Mouse (Mus musculus) heart, adult 2 months (tissue): ENCODE results near the gene Arhgef1. TPM values are rescaled to one million over a fixed set of nuclear protein-coding genes. Genes with fewer than 3 reads are reported as not detected.

Experiments
- DNase-seq, 2 experiments: peaks; one replicate each; pipeline ENCODE4 v3.0.0; 2021
- H3K27ac ChIP-seq: fragments of 200-600 bp; 2 replicates; pipeline ENCODE4 v1.8.1; 2022
- H3K27me3 ChIP-seq: fragments of 200-500 bp; 2 replicates; pipeline ENCODE4 v1.6.1; 2012; ENCODE audit warnings: mild to moderate bottlenecking, low read length, inconsistent platforms, mixed read lengths; ENCODE audit not compliant: control insufficient read depth, insufficient read depth
- H3K36me3 ChIP-seq: fragments of 200-500 bp; 2 replicates; pipeline ENCODE4 v1.6.1; 2012; ENCODE audit warnings: low read length, inconsistent platforms; ENCODE audit not compliant: control insufficient read depth, insufficient read depth
- H3K4me1 ChIP-seq: fragments of 200-500 bp; 2 replicates; pipeline ENCODE4 v1.6.1; 2011; ENCODE audit warnings: low read length; ENCODE audit not compliant: control insufficient read depth, insufficient read depth
- H3K4me3 ChIP-seq: fragments of 200-600 bp; 2 replicates; pipeline ENCODE4 v1.8.1; 2022
- H3K79me2 ChIP-seq: fragments of 200-500 bp; replicated peaks from 2 replicates; pipeline ENCODE4 v1.6.1; 2012; ENCODE audit warnings: mild to moderate bottlenecking, inconsistent platforms, low read length, moderate library complexity, mixed read lengths; ENCODE audit not compliant: control insufficient read depth, insufficient read depth
- H3K9ac ChIP-seq: fragments of 200-500 bp; 2 replicates; pipeline ENCODE4 v1.6.1; 2012; ENCODE audit warnings: low read depth, mild to moderate bottlenecking, control low read depth, inconsistent platforms, low read length, mixed read lengths
- CTCF ChIP-seq: fragments of 200-600 bp; IDR thresholded peaks from 2 replicates; pipeline ENCODE4 v1.8.1; 2022; ENCODE audit warnings: antibody characterized with exemption, mild to moderate bottlenecking, moderate library complexity
- EP300 ChIP-seq: fragments of 200-500 bp; IDR thresholded peaks from 2 replicates; pipeline ENCODE4 v1.6.1; 2011; ENCODE audit warnings: low read depth, low read length, control low read depth; ENCODE audit not compliant: insufficient read depth
- POLR2A ChIP-seq: fragments of 200-500 bp; IDR thresholded peaks from 2 replicates; pipeline ENCODE4 v1.6.1; 2011; ENCODE audit warnings: mild to moderate bottlenecking, low read depth, low read length, control low read depth; ENCODE audit not compliant: insufficient read depth
- WGBS: fragments of 180-500 bp; shearing (Covaris S2); methylation state at CpG from one replicate; pipeline ENCODE4 v1.1.7; 2018; 5-methylcytosine and 5-hydroxymethylcytosine counted together
- intact Hi-C: fragments of 180-260 bp; cut with DNase I; formaldehyde crosslinking; loops from one replicate; pipeline ENCODE4 v1.15.1; 2025
- microRNA-seq, 2 experiments: library from miRNA; unstranded; fragments of <30 nt; microRNA quantifications; one replicate each; pipeline ENCODE4 v1.2.0; 2021
- polyA plus RNA-seq: library from polyadenylated mRNA; depleted of rRNA; stranded (reverse); fragments of >200 nt; gene quantifications from 2 replicates; pipeline ENCODE4 v1.2.3, GENCODE M21; 2012; rRNA removed
- total RNA-seq, 2 experiments: library from RNA; stranded (reverse); gene quantifications; 2 replicates each; pipeline ENCODE4 v1.2.3; 2021

Arhgef1 gene
- total and polyA plus RNA-seq, 3 experiments = 43.0 to 105 (median 43.2) TPM

- peak overlapping the region; percentile 93 for H3K27ac ChIP-seq
- DNase-seq = peak; percentile 40 to 60
- intact Hi-C loops = loop anchor here (5.0 to 10.0 kb wide), 3 partner anchors 154 to 437 kb away; partner anchors contain the start of genes Gsk3a and Irgq
- no peaks in the 10 kb centered on the region for H3K79me2 ChIP-seq
- H3K36me3 ChIP-seq = peaks cover 3% of the 10 kb centered on the region
- WGBS = 11% methylated on average over 19 of the region's 19 CpGs
- H3K9ac ChIP-seq = 0 out of 2 replicates have a peak overlapping the region, but pooled peaks have one; percentile 7
- no peaks in the 10 kb centered on the region for H3K27me3 ChIP-seq
- TF ChIP-seq EP300 (no peak), CTCF (peak; percentile 67)
- peak overlapping the region; percentile 79 for H3K4me3 ChIP-seq
- peaks cover 1% of the 10 kb centered on the region; the same call in 1 of the 2 replicates for H3K4me1 ChIP-seq
These were observed 68.7 kb downstream of the Arhgef1 start for GRCm38 (mm10) chr7:24971261-24971971.

GRCm38 (mm10) chr7:24971972-24972893 is 69.5 kb downstream of the Arhgef1 start, which contains the start of gene Rabac1:
Gene Rabac1, minus strand, starts transcription at chr7:24972754.
- DNase-seq = peak; percentile 91 to 95
- Histone ChIP-seq H3K9ac (peak within 1 kb of the TSS; percentile 88), H3K27me3 (no peaks in the 10 kb centered on the region), H3K4me3 (peak within 1 kb of the TSS; percentile 79), H3K36me3 (peaks cover 3% of the 10 kb centered on the region), H3K27ac (peak within 1 kb of the TSS; percentile 93), H3K4me1 (peaks cover 1% of the 10 kb centered on the region; the same call in 1 of the 2 replicates), H3K79me2 (no peaks in the 10 kb centered on the region)
- TF ChIP-seq CTCF = peak; percentile 59
- peak; percentile 94 for TF ChIP-seq POLR2A
- 0 out of 2 replicates have a peak, but pooled peaks have one; percentile 23 for TF ChIP-seq EP300
- WGBS = under 1% methylated on average over 45 of the region's 45 CpGs
- intact Hi-C loops = loop anchor here (5.0 to 10.0 kb wide), 3 partner anchors 155 to 437 kb away; partner anchors contain the start of genes Gsk3a and Irgq

GRCm38 (mm10) chr7:24973208-24973607 is 70.5 kb downstream of the Arhgef1 start:
- WGBS = 77% methylated on average over 4 of the region's 4 CpGs
- Histone ChIP-seq H3K79me2 (no peaks in the 10 kb centered on the region), H3K9ac (no peak overlapping the region), H3K4me3 (no peak overlapping the region), H3K4me1 (peaks cover 1% of the 10 kb centered on the region; the same call in 1 of the 2 replicates), H3K27ac (no peak overlapping the region), H3K36me3 (peaks cover 3% of the 10 kb centered on the region), H3K27me3 (no peaks in the 10 kb centered on the region)
- intact Hi-C loops = loop anchor here (5.0 to 10.0 kb wide), 3 partner anchors 156 to 438 kb away; partner anchors contain the start of genes Gsk3a and Irgq
- no peak for TF ChIP-seq EP300
- no peak for TF ChIP-seq POLR2A
- no peak for DNase-seq

- Histone ChIP-seq H3K9ac (no peak overlapping the region), H3K27ac (no peak overlapping the region), H3K27me3 (no peaks in the 10 kb centered on the region), H3K36me3 (peaks cover 3% of the 10 kb centered on the region), H3K4me1 (peaks cover 1% of the 10 kb centered on the region; the same call in 1 of the 2 replicates), H3K79me2 (no peaks in the 10 kb centered on the region), H3K4me3 (no peak overlapping the region)
- TF ChIP-seq CTCF (no peak), EP300 (no peak), POLR2A (no peak)
- intact Hi-C loops = loop anchor here (2.0 to 10.0 kb wide), 4 partner anchors 105 to 439 kb away; partner anchors contain the start of genes Gsk3a and Irgq
- 52% methylated on average over 5 of the region's 5 CpGs for WGBS
- no peak for DNase-seq
These were observed 71.2 kb downstream of the Arhgef1 start for GRCm38 (mm10) chr7:24973902-24974301.

GRCm38 (mm10) chr7:24974893-24975595 is 72.3 kb downstream of the Arhgef1 start:
- DNase-seq = no peak
- WGBS = 24% methylated on average over 9 of the region's 9 CpGs
- Histone ChIP-seq H3K27me3 (no peaks in the 10 kb centered on the region), H3K36me3 (peaks cover 3% of the 10 kb centered on the region), H3K9ac (no peak overlapping the region), H3K27ac (no peak overlapping the region), H3K79me2 (no peaks in the 10 kb centered on the region), H3K4me3 (no peak overlapping the region), H3K4me1 (peaks cover 1% of the 10 kb centered on the region; the same call in 1 of the 2 replicates)
- intact Hi-C loops = loop anchor here (2.0 to 10.0 kb wide), 4 partner anchors 104 to 440 kb away; partner anchors contain the start of genes Gsk3a and Irgq
- TF ChIP-seq EP300 (no peak), CTCF (peak; percentile 95)

Small RNA genes within 50 kb of the gene (microRNA-seq; reads per million reads assigned to microRNA genes)
- gene Mir7046 = 0 to 1.1 reads per million in 2 experiments

Other genes with a start within 250 kb of the Arhgef1 start
- gene Tex101, start 226.2 kb upstream of the Arhgef1 start, total RNA-seq = not detected
- 0.15 and 0.27 TPM in 2 replicates for gene Tex101, start 226.2 kb upstream of the Arhgef1 start, polyA plus RNA-seq
- gene BC049730, start 193.7 kb upstream of the Arhgef1 start, total RNA-seq = not detected
- gene BC049730, start 193.7 kb upstream of the Arhgef1 start, polyA plus RNA-seq = not detected in 2 replicates
- not detected for gene Gm4763, start 176.0 kb upstream of the Arhgef1 start, total RNA-seq
- not detected in 2 replicates for gene Gm4763, start 176.0 kb upstream of the Arhgef1 start, polyA plus RNA-seq
- gene Cd177, start 142.6 kb upstream of the Arhgef1 start, total RNA-seq = under 1 TPM in 1 of 2 experiments, not detected in 1; 0.14 TPM
- 0.29 and 0.76 TPM in 2 replicates for gene Cd177, start 142.6 kb upstream of the Arhgef1 start, polyA plus RNA-seq
- not detected for gene Ceacam10, start 125.7 kb upstream of the Arhgef1 start, total RNA-seq
- gene Ceacam10, start 125.7 kb upstream of the Arhgef1 start, polyA plus RNA-seq = not detected in 2 replicates
- gene Gm9844, start 40.7 kb upstream of the Arhgef1 start, total RNA-seq = not detected
- 0.67 and 0.68 TPM in 2 replicates for gene Gm9844, start 40.7 kb upstream of the Arhgef1 start, polyA plus RNA-seq
- not detected for gene Lypd4, start 33.0 kb upstream of the Arhgef1 start, total RNA-seq
- gene Lypd4, start 33.0 kb upstream of the Arhgef1 start, polyA plus RNA-seq = 0.12 and 0.53 TPM in 2 replicates
- not detected for gene Dmrtc2, start 32.9 kb upstream of the Arhgef1 start, total RNA-seq
- gene Dmrtc2, start 32.9 kb upstream of the Arhgef1 start, polyA plus RNA-seq = not detected in 2 replicates
- 100 to 1,000 TPM; 505 to 584 TPM for gene Rps19, start 18.5 kb upstream of the Arhgef1 start, total RNA-seq
- 243 and 256 TPM in 2 replicates for gene Rps19, start 18.5 kb upstream of the Arhgef1 start, polyA plus RNA-seq
- 1 to 10 TPM; 1.1 to 1.7 TPM for gene Cd79a, start 5.5 kb upstream of the Arhgef1 start, total RNA-seq
- 5.1 and 15.6 TPM in 2 replicates for gene Cd79a, start 5.5 kb upstream of the Arhgef1 start, polyA plus RNA-seq
- gene Gm4881, start 41.6 kb downstream of the Arhgef1 start, total RNA-seq = not detected
- gene Gm4881, start 41.6 kb downstream of the Arhgef1 start, polyA plus RNA-seq = not detected in 2 replicates
- gene Rabac1, start 69.8 kb downstream of the Arhgef1 start, total RNA-seq = 100 to 1,000 TPM; 299 to 358 TPM
- gene Rabac1, start 69.8 kb downstream of the Arhgef1 start, polyA plus RNA-seq = 467 and 472 TPM in 2 replicates
- gene Atp1a3, start 103.0 kb downstream of the Arhgef1 start, total RNA-seq = 1 to 10 TPM in 1 of 2 experiments, under 1 TPM in 1; 0.39 to 1.2 TPM
- 0.85 and 1.7 TPM in 2 replicates for gene Atp1a3, start 103.0 kb downstream of the Arhgef1 start, polyA plus RNA-seq
- 1 to 10 TPM; 4.5 to 4.6 TPM for gene Grik5, start 169.4 kb downstream of the Arhgef1 start, total RNA-seq
- 10.3 and 12.1 TPM in 2 replicates for gene Grik5, start 169.4 kb downstream of the Arhgef1 start, polyA plus RNA-seq
- 10 to 100 TPM in 1 of 2 experiments, 1 to 10 TPM in 1; 9.2 to 10.3 TPM for gene Zfp574, start 169.7 kb downstream of the Arhgef1 start, total RNA-seq
- 11.8 and 12.6 TPM in 2 replicates for gene Zfp574, start 169.7 kb downstream of the Arhgef1 start, polyA plus RNA-seq